Mouse (Mus musculus) kidney, postnatal 25 days (tissue): Measurements from ENCODE around the gene Galnt17.
A peak's percentile ranks its signal among the peaks of the same experiment; 100 is the strongest.

Experiments
- DNase-seq, 2 experiments: peaks; one replicate each; pipeline ENCODE4 v3.0.0; 2021; ENCODE audit warnings: mixed read lengths in 2 of 2

Gene Galnt17

DNA sequence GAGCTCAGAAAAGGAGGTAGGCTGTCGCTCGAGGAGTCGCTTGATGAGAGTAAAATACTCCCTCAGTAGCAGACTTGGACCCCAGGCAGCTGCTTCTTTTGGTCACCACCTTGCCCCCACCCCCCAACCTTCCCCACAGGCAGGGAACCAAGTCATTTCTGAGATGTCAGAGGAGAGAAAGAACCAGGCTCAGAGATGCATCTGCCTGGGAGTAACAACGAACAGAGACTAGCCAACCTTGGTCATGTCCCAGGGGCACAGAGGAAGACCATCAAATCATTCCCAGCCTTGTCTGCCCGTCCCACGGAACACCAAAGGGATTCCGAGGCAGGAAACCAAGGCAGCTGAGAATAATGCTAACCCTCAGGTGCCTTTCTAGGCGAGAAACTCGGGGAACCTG lies 293.0 kb downstream of the Galnt17 start:
- DNase-seq = no peak

DNA sequence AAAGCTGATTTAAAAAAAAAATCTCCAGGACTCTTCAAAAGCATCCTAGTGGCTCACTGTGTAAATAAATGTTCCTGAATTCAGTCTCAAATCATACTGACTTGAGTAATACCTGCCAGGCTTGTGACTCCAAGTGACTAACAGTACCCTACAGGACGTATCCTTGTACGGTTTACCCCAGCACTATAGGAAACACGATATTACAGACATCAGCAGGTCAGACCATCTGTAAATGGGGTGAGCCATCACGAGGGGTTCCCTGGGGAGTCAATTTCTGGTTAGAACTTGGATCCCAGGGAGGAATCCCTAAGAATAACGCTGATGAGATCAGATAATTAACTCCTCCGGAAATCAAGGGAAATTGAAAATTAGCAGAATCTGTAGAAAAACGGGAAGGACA lies 294.5 kb downstream of the Galnt17 start:
- no peak for DNase-seq

DNA sequence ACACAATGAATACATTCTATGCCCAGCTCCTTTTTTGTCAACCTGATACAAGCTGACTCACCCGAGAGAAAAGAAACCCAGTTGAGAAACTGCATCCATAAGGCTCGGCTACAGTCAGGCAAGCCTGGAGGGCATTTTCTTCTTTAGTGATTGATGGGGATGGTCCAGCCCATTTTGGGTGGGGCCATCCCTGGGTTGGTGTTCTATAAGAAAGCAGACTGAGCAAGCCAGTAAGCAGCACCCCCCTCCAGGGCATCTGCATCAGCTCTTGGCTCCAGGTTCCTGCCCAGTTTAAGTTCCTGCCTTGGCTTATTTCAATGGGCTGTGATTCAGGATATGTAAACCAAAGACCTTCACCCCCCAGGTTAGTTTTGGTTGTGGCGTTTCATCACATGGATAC lies 295.2 kb downstream of the Galnt17 start:
- no peak for DNase-seq

DNA sequence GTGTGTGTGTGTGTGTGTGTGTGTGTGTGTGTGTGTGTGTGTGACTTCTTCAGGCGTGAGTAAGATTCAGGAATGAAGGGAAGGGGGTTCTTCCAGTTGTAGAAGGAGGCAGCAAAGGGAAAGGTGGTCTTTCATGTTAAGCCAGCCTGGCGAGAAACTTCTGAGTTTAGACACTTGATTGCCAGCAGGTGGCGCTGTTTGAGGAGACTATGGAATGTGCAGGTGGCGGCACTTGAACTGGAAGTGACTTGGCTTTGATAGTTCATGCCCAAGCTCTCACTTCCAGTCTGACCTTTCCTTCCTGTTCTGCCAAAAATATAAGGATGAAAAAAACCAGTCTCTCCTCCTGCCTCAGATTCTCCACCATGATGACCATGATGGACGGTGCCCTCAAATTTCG lies 298.8 kb downstream of the Galnt17 start:
- peak in 1 of 2 experiments; percentile 36 for DNase-seq

DNA sequence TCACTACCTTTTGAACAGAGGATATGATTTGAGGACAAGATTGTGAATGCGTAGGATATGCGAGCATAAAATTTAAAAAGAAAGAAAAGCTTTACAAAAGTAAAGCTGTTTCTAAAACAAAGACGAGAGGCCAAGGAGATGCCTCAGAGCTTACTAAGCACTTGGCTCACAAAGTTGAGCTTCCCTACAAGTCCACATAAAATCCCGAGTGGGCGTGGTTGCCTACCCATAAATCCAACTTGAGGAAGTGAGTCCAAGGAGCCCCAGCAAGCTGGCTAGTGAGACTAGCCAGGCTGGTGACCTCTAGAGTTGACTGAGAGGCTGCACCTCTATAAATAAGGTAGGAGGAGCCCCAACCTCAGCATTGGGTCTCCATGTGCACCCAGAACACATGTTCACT lies 299.8 kb downstream of the Galnt17 start:
- peak in 1 of 2 experiments; percentile 2 for DNase-seq

DNA sequence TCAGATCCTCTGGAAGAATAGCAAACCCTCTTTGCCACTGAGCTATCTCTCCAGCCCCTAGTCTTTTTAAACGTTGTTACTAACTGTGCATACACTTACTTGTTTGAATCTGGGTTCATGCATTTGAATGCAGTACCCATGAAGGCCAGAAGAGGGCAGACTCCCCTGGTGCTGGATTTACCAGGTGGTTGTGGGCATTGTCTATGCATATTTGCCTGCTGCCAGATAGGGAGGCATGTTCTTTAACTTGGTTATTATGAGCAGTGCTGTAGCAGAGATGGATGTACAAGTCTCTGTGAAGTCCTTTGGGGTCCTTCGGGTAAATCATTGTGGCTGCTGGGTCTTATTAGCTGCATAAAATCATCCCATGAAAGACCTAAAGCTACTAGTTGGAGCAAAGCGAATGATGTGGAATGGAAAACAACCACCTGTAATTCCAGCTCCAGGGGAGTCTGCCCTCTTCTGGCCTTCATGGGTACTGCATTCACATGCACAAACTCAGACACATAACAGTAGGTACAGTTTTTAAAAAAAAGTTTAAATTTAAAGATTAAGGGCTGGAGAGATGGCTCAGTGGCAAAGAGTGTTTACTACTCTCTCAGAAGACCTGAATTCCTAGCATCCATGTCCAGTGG lies 300.3 kb downstream of the Galnt17 start:
- peak in 1 of 2 experiments; percentile 59 for DNase-seq

DNA sequence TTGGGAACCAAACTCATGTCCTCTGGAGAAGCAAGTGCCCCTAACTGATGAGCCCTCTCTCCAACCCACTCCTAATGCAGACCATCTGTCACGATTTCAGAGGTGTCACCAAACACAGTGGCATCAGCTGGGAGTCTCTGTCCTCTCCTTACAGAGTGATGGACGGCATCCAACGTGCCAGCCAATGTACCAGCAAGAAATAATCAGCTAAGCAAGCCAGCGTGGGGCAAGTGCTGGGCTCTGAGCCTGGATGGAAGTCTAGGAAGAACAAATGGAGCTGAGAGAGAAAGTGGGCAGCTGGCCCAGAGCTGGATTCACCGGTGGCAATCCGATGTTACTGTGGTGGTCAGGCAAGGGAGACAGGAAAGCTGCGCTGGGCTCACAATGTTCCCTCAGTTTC lies 301.1 kb downstream of the Galnt17 start:
- DNase-seq = no peak

DNA sequence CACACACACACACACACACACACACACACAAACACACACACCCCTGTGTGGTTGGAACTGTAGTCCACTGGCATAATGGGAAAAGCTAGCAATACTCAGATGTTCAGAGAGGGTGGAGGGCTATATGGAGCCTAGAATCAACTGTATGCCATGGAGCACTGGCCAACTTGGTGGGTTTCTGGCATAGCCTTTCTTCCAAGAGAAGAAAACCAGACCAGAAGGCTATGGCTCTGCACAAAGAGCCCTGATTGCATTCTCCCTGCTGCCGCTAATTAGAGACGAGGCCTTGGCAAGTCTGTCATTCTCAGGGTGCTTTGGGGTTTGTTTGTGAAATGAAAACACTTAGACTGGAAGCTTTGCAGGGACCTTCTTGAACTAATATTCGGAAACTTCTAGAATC lies 301.8 kb downstream of the Galnt17 start:
- no peak for DNase-seq

DNA sequence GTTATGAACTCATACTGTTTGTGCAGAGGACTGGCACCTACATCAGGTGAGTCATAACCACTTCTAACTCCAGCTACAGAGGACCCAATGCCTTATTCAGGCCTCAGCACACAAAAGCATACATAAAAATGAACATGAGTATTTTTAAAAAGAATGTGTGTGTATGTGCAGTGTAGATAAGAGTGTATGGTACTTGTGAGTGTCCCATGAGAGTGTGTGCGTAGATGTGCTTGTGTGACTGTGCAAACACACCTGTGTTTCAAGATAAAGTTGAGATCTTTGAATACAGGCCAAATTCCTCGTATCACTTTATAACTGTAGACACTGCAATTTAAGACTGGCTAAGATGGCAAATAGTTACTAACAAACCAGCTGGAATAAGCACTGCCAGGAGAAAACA lies 307.7 kb downstream of the Galnt17 start:
- DNase-seq = no peak

DNA sequence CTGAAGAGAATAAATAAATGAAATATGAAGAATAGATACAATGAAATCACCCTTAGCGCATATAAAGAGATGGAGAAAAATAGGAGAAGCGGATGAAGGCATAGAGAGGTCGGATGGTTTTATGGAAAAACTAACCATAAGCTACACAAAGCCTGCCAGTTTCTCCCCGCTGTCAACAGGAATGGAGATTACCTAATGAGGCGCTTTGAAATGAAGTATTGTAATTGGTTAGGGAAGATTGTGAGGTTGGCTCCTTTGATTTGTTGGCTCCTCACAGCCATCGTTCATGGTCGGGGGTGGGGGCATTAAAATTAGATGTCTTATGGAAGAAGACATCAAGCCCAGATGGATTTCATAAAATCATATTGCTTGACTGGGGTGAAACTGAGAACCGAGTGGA lies 329.0 kb downstream of the Galnt17 start:
- no peak for DNase-seq

DNA sequence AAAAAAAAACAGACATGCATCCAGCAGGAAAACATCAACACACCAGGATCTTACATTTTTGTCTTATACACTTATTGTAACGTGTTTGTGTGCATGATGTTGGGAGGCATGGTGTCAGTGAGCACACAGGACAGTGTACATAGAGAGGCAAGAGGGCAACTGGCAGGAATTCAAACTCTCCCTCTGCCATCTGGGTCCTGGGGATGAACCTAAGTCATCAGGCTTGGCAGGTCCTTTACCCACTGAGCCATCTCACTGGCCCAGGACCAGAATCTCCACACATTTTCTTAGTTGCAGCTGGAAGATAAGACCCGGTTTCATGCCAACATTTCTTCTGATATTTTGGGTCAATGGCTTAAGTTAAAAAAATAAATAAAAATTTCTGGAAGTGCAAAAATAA lies 329.4 kb downstream of the Galnt17 start:
- DNase-seq = no peak

DNA sequence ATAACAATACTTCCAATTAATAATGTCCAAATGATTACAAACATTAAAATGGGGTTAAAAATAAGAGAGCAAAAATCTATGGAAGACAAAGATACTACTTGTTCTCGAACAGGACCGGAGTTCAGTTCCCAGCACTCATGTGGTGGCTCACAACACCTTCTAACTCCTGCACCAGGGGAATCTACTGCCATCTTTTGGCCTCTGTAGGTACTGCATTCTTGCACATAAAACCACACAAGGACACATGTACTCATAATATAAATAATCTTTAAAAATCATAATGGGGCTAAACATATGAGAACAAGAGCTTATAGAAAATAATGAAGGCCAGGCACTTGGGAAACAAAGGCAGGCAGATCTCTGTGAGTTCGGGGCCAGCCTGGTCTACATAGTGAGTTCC lies 330.3 kb downstream of the Galnt17 start:
- no peak for DNase-seq

DNA sequence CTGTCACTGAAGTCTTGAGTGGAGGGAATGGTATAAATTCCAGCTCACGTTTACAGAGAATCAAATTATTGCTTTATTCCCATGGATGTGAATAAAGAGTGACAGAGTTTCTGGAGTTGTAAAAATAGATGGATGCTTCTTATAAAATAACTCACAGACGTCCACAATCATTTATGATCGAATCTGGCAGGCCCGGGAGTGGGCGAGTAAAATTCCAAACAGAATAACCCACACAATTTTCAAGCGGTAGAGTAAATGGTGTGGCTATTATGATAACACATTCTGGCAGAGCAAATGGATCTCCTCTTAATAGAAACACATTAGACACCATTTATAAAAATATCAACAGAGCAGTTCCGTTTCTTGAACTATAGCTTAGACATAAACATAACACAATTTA lies 355.9 kb downstream of the Galnt17 start:
- no peak for DNase-seq

DNA sequence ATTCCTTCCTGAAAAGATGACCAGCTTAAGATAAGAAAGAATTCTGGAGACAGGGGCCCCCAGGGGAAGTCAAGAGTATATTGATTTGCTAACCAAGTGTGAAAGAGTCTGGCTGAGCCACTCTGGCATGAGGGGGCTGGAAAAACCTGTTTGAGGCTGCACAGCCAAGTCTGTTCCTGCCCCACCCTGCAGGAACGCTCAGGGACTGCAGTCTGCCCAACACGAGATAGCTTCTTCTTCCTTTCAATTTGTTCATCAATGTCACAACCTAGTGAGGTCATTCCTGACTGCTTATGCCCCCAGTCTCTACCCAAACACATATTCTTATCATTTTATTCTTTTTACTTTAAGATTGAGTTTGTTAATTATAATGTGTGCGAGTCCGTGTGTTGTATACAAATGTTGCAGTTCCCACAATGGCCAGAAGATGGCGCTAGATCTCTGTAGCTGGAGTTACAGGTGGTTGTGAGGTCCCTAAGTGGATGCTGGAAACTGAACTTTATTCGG lies 357.4 kb downstream of the Galnt17 start:
- DNase-seq = peak in 1 of 2 experiments; percentile 7

DNA sequence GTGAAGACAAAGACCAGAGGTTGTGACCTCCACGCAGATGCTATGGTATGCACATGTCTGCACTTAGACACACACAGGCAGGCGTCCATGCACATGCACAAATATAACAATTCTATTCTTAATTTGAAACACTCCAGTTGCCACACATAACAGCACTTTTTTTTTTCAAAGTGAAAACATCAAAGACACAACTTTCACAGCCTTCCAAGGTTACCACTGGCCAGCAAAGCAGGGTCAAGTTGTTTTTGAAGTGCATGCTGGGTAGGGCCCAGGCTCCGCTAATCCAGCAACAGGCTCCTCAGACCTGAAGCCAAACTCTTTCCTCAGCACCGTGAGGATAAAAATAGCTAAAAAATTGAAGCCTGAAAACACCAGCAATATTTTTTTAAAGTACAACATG lies 357.9 kb downstream of the Galnt17 start:
- DNase-seq = no peak

DNA sequence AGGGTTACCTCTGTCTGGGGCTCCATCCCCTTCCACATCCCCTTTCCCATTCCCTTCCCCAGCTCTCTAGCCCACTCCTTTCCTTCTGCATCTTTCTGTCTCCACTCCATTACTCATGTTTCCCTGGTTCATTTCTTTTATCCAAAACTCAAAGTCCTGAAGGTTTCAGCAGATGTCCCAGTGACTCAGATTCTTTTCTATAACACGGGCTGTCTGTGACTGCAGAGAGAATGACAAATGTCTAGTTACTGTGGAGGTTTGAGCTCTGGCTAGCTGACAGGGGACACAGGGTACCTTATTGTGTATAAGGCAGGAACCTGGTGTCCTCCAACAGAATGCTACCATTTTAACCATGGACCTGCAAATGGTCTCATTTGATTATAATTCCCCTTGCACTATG lies 358.6 kb downstream of the Galnt17 start:
- DNase-seq = no peak

DNA sequence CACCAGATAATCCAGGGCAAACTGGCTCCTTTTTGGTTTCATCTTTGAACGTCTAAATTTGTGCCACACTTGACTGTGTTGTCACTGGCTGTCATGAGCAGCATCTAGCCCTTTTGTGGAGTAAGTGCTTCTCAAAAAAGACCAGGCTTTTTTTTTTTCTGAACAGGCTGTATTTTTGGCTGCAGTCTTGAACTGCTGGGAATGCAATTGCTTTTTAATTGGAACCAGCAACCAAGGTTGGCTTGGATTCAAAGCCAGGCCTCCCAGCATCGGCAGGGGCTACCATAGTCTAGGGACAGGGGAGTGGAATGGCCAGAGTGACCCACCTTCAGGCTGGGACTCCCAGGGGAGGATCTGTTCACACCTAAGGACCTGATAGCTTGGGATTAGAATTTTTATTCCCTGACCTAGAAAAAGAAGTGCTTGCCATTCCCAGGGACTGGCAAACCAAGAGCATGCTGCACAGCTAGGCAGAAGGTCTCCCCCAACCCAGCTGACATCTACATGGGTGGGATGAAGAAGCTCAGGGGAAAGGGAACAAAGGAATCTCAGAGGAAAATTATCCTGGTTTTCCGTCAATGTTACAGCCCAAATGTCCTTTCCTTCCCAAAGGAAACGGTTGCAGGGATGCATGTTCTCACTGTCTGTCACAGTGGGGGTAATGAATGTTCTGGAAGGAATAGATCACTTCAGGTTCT lies 369.2 kb downstream of the Galnt17 start:
- DNase-seq = no peak

DNA sequence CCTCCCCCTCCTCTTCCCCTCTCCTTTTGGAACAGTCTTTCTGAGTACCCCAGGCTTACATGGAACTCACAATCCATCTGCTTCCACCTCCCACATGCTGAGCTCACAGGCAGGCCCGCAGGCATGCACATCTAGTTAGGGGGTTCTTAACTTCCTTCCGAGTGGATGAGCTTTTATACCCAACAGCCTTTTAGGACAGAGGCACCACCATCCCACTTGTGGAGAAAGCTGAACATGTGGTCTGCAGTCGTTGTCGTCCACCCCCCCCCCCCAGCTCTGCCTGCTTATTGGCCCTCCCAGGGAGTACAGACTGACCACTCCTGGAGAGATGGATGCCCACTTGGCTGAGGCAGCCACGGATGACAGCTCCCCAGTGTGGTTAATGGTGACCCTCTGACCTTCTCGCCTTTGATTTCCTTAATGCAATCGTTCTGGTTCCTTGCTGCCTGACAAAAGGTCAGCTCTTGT lies 370.0 kb downstream of the Galnt17 start:
- DNase-seq = peak; percentile 16 to 50

DNA sequence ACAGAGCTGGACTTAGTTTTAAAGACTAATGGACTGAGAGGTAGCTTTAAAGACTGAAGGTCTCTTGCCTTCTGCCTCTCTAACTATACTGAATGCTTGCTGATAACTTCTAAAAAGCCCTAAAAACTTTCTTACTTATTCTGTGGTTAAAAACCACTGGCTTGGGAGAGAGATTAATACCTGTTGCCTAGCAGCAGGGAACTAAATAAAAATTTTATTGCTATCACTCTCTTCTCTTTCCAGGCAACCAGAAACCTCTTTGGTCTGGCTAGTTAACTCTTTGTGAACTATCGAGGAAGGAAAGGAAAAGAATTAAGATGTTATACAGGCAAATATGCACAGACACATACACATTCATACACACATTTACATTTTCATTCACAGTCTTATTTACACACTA lies 377.3 kb downstream of the Galnt17 start:
- no peak for DNase-seq

DNA sequence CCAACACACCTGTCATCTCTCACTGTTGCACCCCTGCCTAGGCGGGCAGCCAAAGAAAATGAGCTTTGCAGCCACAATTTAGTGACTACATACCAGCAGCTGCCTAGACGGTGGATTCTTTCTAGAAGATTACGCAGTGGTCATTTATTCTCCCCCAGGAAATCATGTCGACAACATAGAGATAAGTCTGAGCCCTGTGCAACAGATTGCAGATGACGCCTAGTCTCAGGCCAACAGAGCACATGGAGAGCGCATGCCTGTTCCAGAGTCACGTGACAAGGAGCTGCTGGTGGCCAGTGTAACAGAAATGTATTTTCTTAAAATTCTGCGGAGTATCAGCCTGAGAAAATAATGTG lies 380.5 kb downstream of the Galnt17 start:
- no peak for DNase-seq

DNA sequence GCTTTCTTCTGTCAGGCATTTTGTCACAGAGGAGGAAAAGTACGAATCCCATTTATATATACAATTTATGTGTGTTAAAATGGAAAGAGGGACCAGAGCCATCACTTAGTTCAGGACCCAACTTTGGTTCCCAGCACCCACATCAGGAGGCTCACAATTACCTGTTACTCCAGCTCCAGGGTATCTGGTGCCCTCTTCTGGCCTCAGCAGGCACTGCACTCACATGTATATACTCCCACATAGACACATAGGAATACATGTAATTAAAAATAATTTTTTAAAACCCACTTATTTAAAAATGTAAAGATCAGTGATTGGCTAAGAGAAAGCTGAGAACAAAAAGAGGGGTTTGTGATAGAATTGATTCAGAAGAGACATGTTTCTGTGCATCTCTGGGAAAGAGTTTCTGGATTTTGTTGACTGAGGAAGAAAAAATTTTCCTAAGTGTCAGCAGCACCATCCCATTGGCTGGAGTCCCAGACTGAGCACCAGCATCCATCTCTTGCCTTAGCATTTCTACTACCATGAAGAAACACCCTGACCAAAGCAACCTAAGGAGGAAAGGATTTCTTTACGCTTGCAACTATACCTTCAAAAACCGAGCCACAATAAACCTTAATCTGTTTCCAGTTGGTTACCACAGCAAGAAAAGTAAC lies 381.0 kb downstream of the Galnt17 start:
- no peak for DNase-seq

DNA sequence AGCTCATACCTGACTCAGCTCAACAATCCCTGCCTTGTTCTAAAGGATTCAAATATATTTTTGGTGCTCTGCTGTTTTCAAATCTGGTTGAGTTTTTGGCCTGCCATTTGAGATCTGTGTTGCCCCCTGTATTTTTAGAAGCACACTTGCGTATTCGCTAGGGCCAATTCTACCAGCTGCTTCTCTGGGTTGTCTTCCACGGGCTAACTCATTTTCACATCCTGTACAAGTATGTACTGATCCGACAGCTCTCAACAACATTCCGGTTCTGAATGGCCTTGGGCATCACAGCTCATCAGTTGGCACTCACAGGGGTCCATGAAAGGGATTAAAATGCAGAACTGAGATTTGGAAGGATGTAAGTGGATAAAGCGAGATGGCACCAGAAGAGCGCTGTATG lies 382.6 kb downstream of the Galnt17 start:
- DNase-seq = no peak

DNA sequence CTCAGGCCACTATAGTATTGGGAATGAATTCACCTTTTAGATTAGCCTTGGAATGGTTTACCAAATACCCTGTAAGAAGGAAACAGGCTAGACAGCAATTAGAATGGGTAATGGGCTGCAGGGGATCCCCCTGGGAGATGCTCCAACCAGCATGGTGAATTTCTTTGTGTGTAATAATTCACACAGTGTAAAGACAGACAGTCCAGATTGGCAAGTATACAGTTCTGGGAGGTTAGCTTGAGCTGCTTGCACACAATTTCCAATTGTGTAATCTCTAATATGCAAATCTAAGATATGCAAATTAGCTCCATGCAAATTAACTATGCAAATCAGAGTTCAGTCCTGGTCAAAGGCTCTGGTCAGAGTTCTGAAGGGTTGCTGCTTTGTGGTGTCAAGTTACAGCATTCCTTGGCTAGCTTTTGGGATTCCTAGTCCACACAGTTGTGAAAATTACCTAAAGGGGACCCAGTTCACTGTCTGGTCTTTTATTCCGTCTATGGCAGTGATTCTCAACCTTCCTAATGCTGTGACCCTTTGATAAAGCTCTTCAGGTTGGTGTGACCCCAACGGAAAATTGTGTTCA lies 384.0 kb downstream of the Galnt17 start:
- no peak for DNase-seq

DNA sequence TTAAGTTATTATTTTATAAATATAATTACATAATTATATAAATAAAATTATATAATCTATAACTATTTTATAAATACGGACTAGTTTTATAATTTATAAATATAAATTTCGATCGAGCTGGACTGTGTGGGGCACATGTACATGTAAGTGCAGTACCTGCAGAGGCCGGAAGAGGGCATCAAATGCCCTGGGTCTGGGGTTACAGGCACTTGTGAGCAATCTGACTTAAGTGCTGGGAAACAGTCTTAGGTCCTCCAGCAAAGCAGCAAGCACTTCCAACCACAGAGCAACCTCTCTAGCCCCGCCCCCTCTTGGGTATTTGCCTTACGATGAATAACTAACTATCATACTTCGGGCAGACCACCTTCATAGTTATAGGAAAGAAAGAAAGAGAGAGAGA lies 388.3 kb downstream of the Galnt17 start:
- DNase-seq = no peak
